Mouse (Mus musculus) forebrain, embryonic 14.5 days (tissue): ENCODE measurements around the gene Mxd3. TPM values are rescaled to one million over a fixed set of nuclear protein-coding genes. Genes with fewer than 3 reads are reported as not detected.
A peak's percentile ranks its signal among the peaks of the same experiment; 100 is the strongest.

Source experiments
- ATAC-seq: fragments of 200-750 bp; cut with Nextera tagmentation; 2 replicates; pipeline ENCODE4 v1.8.0; 2017; ENCODE audit warnings: mild to moderate bottlenecking, moderate library complexity
- DNase-seq: peaks from one replicate; pipeline ENCODE4 v3.0.0-alpha.2; 2015; ENCODE audit warnings: low spot score
- H3K27ac ChIP-seq: fragments of 300-500 bp; sonication (generic); 2 replicates; pipeline ENCODE4 v1.5.1; 2014; ENCODE audit warnings: low read depth, mild to moderate bottlenecking, control low read depth, low read length, moderate library complexity
- H3K27me3 ChIP-seq: fragments of 300-500 bp; sonication (generic); replicated peaks from 2 replicates; pipeline ENCODE4 v1.6.1; 2014; ENCODE audit warnings: low read length, control low read depth, mixed read lengths; ENCODE audit not compliant: control insufficient read depth, insufficient read depth
- H3K36me3 ChIP-seq: fragments of 300-500 bp; sonication (generic); 2 replicates; pipeline ENCODE4 v1.6.1; 2014; ENCODE audit warnings: low read length, control low read depth; ENCODE audit not compliant: control insufficient read depth, insufficient read depth
- H3K4me1 ChIP-seq: fragments of 300-500 bp; sonication (generic); 2 replicates; pipeline ENCODE4 v1.6.1; 2014; ENCODE audit warnings: antibody characterized with exemption, low read length, control low read depth; ENCODE audit not compliant: control insufficient read depth, insufficient read depth
- H3K4me2 ChIP-seq: fragments of 300-500 bp; sonication (generic); 2 replicates; pipeline ENCODE4 v1.6.1; 2014; ENCODE audit warnings: mild to moderate bottlenecking, control low read depth, low read length
- H3K4me3 ChIP-seq: fragments of 300-500 bp; sonication (generic); 2 replicates; pipeline ENCODE4 v1.5.1; 2014; ENCODE audit warnings: low read depth, low read length, control low read depth
- H3K9ac ChIP-seq: fragments of 300-500 bp; sonication (generic); 2 replicates; pipeline ENCODE4 v1.6.1; 2014; ENCODE audit warnings: mild to moderate bottlenecking, low read length, control low read depth, moderate library complexity
- H3K9me3 ChIP-seq: fragments of 300-500 bp; sonication (generic); replicated peaks from 2 replicates; pipeline ENCODE4 v1.6.1; 2016; ENCODE audit warnings: low read length, control low read depth, mixed read lengths; ENCODE audit not compliant: control insufficient read depth
- WGBS: fragments of 180-500 bp; shearing (Covaris S2); extraction: QIAGEN DNeasy Blood & Tissue Kit; methylation state at CpG from one replicate; pipeline ENCODE4 v1.1.7; 2014; 5-methylcytosine and 5-hydroxymethylcytosine counted together
- polyA plus RNA-seq: library from polyadenylated mRNA; unstranded; fragments of >200 nt; fragmentation: Nextera tagmentation; extraction: Ambion mirVana; gene quantifications from 2 replicates; pipeline ENCODE4 v1.2.1, GENCODE M21; 2014

The Mxd3 gene
- polyA plus RNA-seq, 1 experiment from 2014 or later = 37.1 TPM

- Histone ChIP-seq H3K9ac (no peak overlapping the region), H3K36me3 (peaks cover 39% of the 10 kb centered on the region), H3K9me3 (no peaks in the 10 kb centered on the region), H3K4me2 (peak overlapping the region; percentile 85), H3K4me1 (peaks cover 30% of the 10 kb centered on the region), H3K27me3 (no peaks in the 10 kb centered on the region), H3K4me3 (peak overlapping the region; percentile 56; the same call in 1 of the 2 replicates), H3K27ac (peak overlapping the region; percentile 58)
- peak; percentile 92 for DNase-seq
- 50% methylated on average over 8 of the region's 8 CpGs for WGBS
- peak; percentile 38; the same call in 1 of the 2 replicates for ATAC-seq
These were observed 2.0 kb downstream of the Mxd3 start for GRCm38 (mm10) chr13:55327633-55328032.

GRCm38 (mm10) chr13:55327169-55327568, 2.5 kb downstream of the Mxd3 start:
- H3K4me3 ChIP-seq = no peak overlapping the region
- ATAC-seq (0 out of 2 replicates have a peak, but pooled peaks have one; percentile 0), DNase-seq (no peak)
- H3K36me3 ChIP-seq = peaks cover 39% of the 10 kb centered on the region
- H3K9me3 ChIP-seq = no peaks in the 10 kb centered on the region
- 55% methylated on average over 4 of the region's 4 CpGs for WGBS
- H3K4me1 ChIP-seq = peaks cover 32% of the 10 kb centered on the region
- H3K27ac ChIP-seq = peak overlapping the region; percentile 58
- H3K27me3 ChIP-seq = no peaks in the 10 kb centered on the region
- peak overlapping the region; percentile 32; the same call in 1 of the 2 replicates for H3K9ac ChIP-seq
- H3K4me2 ChIP-seq = peak overlapping the region; percentile 28; the same call in 1 of the 2 replicates

GRCm38 (mm10) chr13:55325596-55325995, 4.0 kb downstream of the Mxd3 start:
- Histone ChIP-seq H3K4me3 (no peak overlapping the region), H3K9ac (no peak overlapping the region), H3K27me3 (no peaks in the 10 kb centered on the region), H3K27ac (no peak overlapping the region), H3K9me3 (no peaks in the 10 kb centered on the region), H3K4me1 (peaks cover 37% of the 10 kb centered on the region), H3K4me2 (no peak overlapping the region), H3K36me3 (peaks cover 39% of the 10 kb centered on the region)
- DNase-seq = no peak
- ATAC-seq = no peak
- 79% methylated on average over 11 of the region's 11 CpGs for WGBS

- peaks cover 68% of the 10 kb centered on the region for H3K36me3 ChIP-seq
- peaks cover 22% of the 10 kb centered on the region for H3K4me1 ChIP-seq
- H3K9me3 ChIP-seq = no peaks in the 10 kb centered on the region
- ATAC-seq (peak; percentile 10), DNase-seq (peak; percentile 67)
- peak overlapping the region; percentile 93 for H3K4me3 ChIP-seq
- peak overlapping the region; percentile 92 for H3K9ac ChIP-seq
- H3K27ac ChIP-seq = peak overlapping the region; percentile 54
- H3K27me3 ChIP-seq = no peaks in the 10 kb centered on the region
- 2% methylated on average over 31 of the region's 31 CpGs for WGBS
- H3K4me2 ChIP-seq = peak overlapping the region; percentile 96
These were observed 7.3 kb downstream of the Mxd3 start for GRCm38 (mm10) chr13:55322130-55322825.

- WGBS = under 1% methylated on average over 72 of the region's 73 CpGs
These were observed 8.0 kb downstream of the Mxd3 start, which contains the start of gene Rab24 for GRCm38 (mm10) chr13:55321434-55322129. TSS of gene Rab24 (minus strand) at chr13:55321946.

GRCm38 (mm10) chr13:55319931-55320533, 9.6 kb downstream of the Mxd3 start, which contains the start of gene Prelid1:
TSS of gene Prelid1 (plus strand) at chr13:55320500.
- Histone ChIP-seq H3K4me3 (peak within 1 kb of the TSS; percentile 93), H3K27me3 (no peaks in the 10 kb centered on the region), H3K4me2 (peak within 1 kb of the TSS; percentile 96), H3K9ac (peak within 1 kb of the TSS; percentile 92), H3K4me1 (peaks cover 18% of the 10 kb centered on the region), H3K36me3 (peaks cover 69% of the 10 kb centered on the region), H3K9me3 (no peaks in the 10 kb centered on the region), H3K27ac (peak within 1 kb of the TSS; percentile 53; the same call in 1 of the 2 replicates)
- DNase-seq (no peak), ATAC-seq (no peak)
- 89% methylated on average over 4 of the region's 4 CpGs for WGBS

More at GRCm38 (mm10) chr13:55321434-55322129, 8.0 kb downstream of the Mxd3 start, which contains the start of gene Rab24:
- Histone ChIP-seq H3K4me1 (peaks cover 18% of the 10 kb centered on the region), H3K4me3 (peak within 1 kb of the TSS; percentile 93), H3K4me2 (peak within 1 kb of the TSS; percentile 96), H3K36me3 (peaks cover 71% of the 10 kb centered on the region), H3K9me3 (no peaks in the 10 kb centered on the region), H3K27ac (peak within 1 kb of the TSS; percentile 54), H3K9ac (peak within 1 kb of the TSS; percentile 92), H3K27me3 (no peaks in the 10 kb centered on the region)
- peak; percentile 95 for DNase-seq
- peak; percentile 96 for ATAC-seq

GRCm38 (mm10) chr13:55318351-55318750, 11.3 kb downstream of the Mxd3 start:
- peaks cover 18% of the 10 kb centered on the region for H3K4me1 ChIP-seq
- 83% methylated on average over 3 of the region's 3 CpGs for WGBS
- no peak overlapping the region for H3K4me2 ChIP-seq
- no peaks in the 10 kb centered on the region for H3K9me3 ChIP-seq
- H3K4me3 ChIP-seq = no peak overlapping the region
- no peak for ATAC-seq
- no peak for DNase-seq
- no peak overlapping the region for H3K9ac ChIP-seq
- peaks cover 71% of the 10 kb centered on the region for H3K36me3 ChIP-seq
- no peak overlapping the region for H3K27ac ChIP-seq
- no peaks in the 10 kb centered on the region for H3K27me3 ChIP-seq

- H3K9me3 ChIP-seq = no peaks in the 10 kb centered on the region
- ATAC-seq (no peak), DNase-seq (no peak)
- no peak overlapping the region for H3K9ac ChIP-seq
- H3K27me3 ChIP-seq = no peaks in the 10 kb centered on the region
- H3K4me1 ChIP-seq = no peaks in the 10 kb centered on the region
- no peak overlapping the region for H3K27ac ChIP-seq
- H3K4me3 ChIP-seq = no peak overlapping the region
- WGBS = 88% methylated on average over 2 of the region's 2 CpGs
- peaks cover 94% of the 10 kb centered on the region for H3K36me3 ChIP-seq
- no peak overlapping the region for H3K4me2 ChIP-seq
These were observed 14.7 kb downstream of the Mxd3 start for GRCm38 (mm10) chr13:55314891-55315412.
